Mouse (Mus musculus) limb, embryonic 14.5 days (tissue): ENCODE data around the gene Sept11. TPM values are rescaled to one million over a fixed set of nuclear protein-coding genes. Genes with fewer than 3 reads are reported as not detected.

Experiments
- ATAC-seq: fragments of 200-750 bp; cut with Nextera tagmentation; 2 replicates; pipeline ENCODE4 v1.8.0; 2017; ENCODE audit warnings: low read depth, moderate number of reproducible peaks, moderate TSS enrichment; ENCODE audit not compliant: low FRiP score
- DNase-seq: peaks from one replicate; pipeline ENCODE4 v3.0.0-alpha.2; 2015; ENCODE audit warnings: low spot score
- H3K27ac ChIP-seq: fragments of 300-500 bp; sonication (generic); replicated peaks from 2 replicates; pipeline ENCODE4 v1.5.1; 2014; ENCODE audit warnings: low read depth, mild to moderate bottlenecking, low read length, moderate library complexity, mixed read lengths
- H3K27me3 ChIP-seq: fragments of 300-500 bp; sonication (generic); 2 replicates; pipeline ENCODE4 v1.6.1; 2014; ENCODE audit warnings: low read length, mixed read lengths; ENCODE audit not compliant: control insufficient read depth, insufficient read depth
- H3K36me3 ChIP-seq: fragments of 300-500 bp; sonication (generic); 2 replicates; pipeline ENCODE4 v1.6.1; 2014; ENCODE audit warnings: mild to moderate bottlenecking, low read length, moderate library complexity, mixed read lengths; ENCODE audit not compliant: control insufficient read depth, insufficient read depth
- H3K4me1 ChIP-seq: fragments of 300-500 bp; sonication (generic); 2 replicates; pipeline ENCODE4 v1.6.1; 2014; ENCODE audit warnings: antibody characterized with exemption, low read length, mixed read lengths; ENCODE audit not compliant: control insufficient read depth, insufficient read depth
- H3K4me2 ChIP-seq: fragments of 300-500 bp; sonication (generic); replicated peaks from 2 replicates; pipeline ENCODE4 v1.6.1; 2014; ENCODE audit warnings: low read depth, mild to moderate bottlenecking, low read length, moderate library complexity; ENCODE audit not compliant: severe bottlenecking
- H3K4me3 ChIP-seq: fragments of 300-500 bp; sonication (generic); replicated peaks from 2 replicates; pipeline ENCODE4 v1.5.1; 2014; ENCODE audit warnings: low read length
- H3K9ac ChIP-seq: fragments of 300-500 bp; sonication (generic); 2 replicates; pipeline ENCODE4 v1.6.1; 2014; ENCODE audit warnings: mild to moderate bottlenecking, low read depth, low read length, moderate library complexity; ENCODE audit not compliant: severe bottlenecking
- H3K9me3 ChIP-seq: fragments of 300-500 bp; sonication (generic); 2 replicates; pipeline ENCODE4 v1.6.1; 2016; ENCODE audit warnings: low read length; ENCODE audit not compliant: control insufficient read depth
- POLR2A ChIP-seq: fragments of 200-500 bp; IDR thresholded peaks from 2 replicates; pipeline ENCODE4 v1.8.0; 2012; ENCODE audit warnings: inconsistent platforms, mild to moderate bottlenecking, moderate library complexity, borderline replicate concordance; ENCODE audit not compliant: insufficient read depth, insufficient read length; ENCODE audit errors: extremely low read depth
- WGBS: fragments of 180-500 bp; shearing (Covaris S2); extraction: QIAGEN DNeasy Blood & Tissue Kit; methylation state at CpG from one replicate; pipeline ENCODE4 v1.1.7; 2014; 5-methylcytosine and 5-hydroxymethylcytosine counted together
- polyA plus RNA-seq, 2 experiments: library from polyadenylated mRNA; depleted of rRNA in 1 of 2; stranded (reverse) in 1 of 2; unstranded in 1 of 2; fragments of >200 nt; fragmentation: Nextera tagmentation in 1 of 2; extraction: Ambion mirVana in 1 of 2; gene quantifications; 2 replicates each; pipeline versions ENCODE4 v1.2.1 to v1.2.3; 2012 to 2014

Gene Sept11
- polyA plus RNA-seq, 2 experiments = 141 to 197 TPM

DNA sequence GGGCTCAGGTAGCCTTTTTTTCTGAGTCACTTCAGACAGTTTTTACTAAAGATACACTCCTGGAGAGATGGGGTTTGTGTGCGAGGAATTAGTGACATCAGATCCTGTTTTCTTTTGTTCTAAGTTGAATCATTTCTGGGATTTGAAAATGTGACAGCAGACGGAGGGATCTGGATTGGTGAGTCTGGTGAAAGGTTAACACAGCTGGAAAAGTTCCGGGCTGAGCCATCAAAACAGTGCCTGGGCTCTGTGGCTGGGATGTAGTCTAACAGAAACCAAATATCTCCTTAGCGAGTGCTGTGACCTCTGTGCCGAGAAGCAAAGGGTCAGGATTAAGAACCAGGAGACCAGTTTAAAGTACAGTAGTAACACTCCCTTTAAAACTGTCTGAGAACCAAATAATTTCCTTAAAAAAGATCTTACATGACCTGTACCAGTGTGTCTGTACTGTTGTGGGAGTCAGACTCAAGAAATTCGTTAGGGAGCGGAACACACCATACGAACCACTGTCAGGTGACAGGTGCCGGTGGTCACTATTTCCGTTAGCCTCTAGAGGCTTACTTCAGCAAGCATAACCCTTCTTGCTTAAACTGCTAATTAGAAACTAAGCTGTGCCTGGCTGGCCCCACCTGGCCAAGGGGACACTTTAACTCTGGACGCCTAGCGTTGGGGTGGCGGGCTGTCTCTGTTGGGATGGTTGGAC, 4.1 kb downstream of the Sept11 start:
- Histone ChIP-seq H3K4me1 (peaks cover 54% of the 10 kb centered on the region), H3K27me3 (no peaks in the 10 kb centered on the region), H3K9me3 (no peaks in the 10 kb centered on the region), H3K4me2 (no peak overlapping the region), H3K4me3 (no peak overlapping the region), H3K27ac (no peak overlapping the region), H3K9ac (no peak overlapping the region), H3K36me3 (peaks cover 11% of the 10 kb centered on the region)
- ATAC-seq (no peak), DNase-seq (no peak)
- 54% methylated on average over 13 of the region's 13 CpGs for WGBS
- TF ChIP-seq POLR2A = no peak

DNA sequence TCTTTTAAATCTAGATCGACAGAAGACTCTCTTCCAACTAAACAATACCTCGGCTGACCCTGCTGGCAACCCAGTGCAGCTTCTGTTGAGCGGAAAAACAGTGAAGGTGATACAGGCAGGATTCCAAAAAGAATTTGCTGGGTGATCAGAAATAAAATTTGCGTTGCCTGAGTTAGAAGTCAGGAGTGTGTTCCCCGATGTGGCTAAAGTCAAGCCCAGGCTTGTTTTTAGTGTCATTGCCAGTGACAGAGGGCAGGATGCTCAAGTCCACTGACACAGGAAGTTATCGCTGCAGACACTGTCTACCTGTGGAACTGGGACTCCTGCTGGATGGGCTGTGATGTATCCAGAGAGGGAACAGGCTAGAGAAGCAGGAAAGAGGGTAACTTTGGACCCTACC, 5.0 kb downstream of the Sept11 start:
- H3K9me3 ChIP-seq = no peaks in the 10 kb centered on the region
- H3K4me2 ChIP-seq = no peak overlapping the region
- peaks cover 54% of the 10 kb centered on the region for H3K4me1 ChIP-seq
- TF ChIP-seq POLR2A = no peak
- 65% methylated on average over 6 of the region's 6 CpGs for WGBS
- no peaks in the 10 kb centered on the region for H3K27me3 ChIP-seq
- H3K9ac ChIP-seq = no peak overlapping the region
- H3K36me3 ChIP-seq = peaks cover 11% of the 10 kb centered on the region
- DNase-seq (no peak), ATAC-seq (no peak)
- H3K4me3 ChIP-seq = no peak overlapping the region
- no peak overlapping the region for H3K27ac ChIP-seq

DNA sequence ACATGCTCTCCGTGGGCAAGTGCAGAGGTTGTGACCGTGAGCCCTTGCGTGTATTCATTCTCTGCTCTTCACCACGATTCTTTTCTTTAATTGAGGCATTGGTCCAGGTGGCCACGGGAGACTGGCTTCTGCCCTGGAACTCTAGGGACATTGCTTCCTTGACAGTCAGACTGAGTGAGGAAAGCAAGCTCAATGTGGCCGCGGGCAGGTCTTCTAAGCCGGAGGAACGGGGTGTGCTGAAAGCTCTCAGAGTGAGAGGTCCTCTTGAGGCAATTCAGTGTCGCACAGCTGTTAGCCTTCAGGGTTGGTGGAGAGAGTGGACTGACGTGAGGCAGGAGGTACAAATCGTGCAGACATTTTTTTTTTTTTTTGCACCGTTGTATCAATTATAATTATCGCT, 5.6 kb downstream of the Sept11 start:
- H3K27me3 ChIP-seq = no peaks in the 10 kb centered on the region
- no peak for TF ChIP-seq POLR2A
- no peak overlapping the region for H3K27ac ChIP-seq
- no peak overlapping the region for H3K4me2 ChIP-seq
- H3K9me3 ChIP-seq = no peaks in the 10 kb centered on the region
- no peak overlapping the region for H3K9ac ChIP-seq
- DNase-seq (no peak), ATAC-seq (no peak)
- peaks cover 11% of the 10 kb centered on the region for H3K36me3 ChIP-seq
- H3K4me1 ChIP-seq = peaks cover 54% of the 10 kb centered on the region
- WGBS = 74% methylated on average over 14 of the region's 14 CpGs
- H3K4me3 ChIP-seq = no peak overlapping the region

DNA sequence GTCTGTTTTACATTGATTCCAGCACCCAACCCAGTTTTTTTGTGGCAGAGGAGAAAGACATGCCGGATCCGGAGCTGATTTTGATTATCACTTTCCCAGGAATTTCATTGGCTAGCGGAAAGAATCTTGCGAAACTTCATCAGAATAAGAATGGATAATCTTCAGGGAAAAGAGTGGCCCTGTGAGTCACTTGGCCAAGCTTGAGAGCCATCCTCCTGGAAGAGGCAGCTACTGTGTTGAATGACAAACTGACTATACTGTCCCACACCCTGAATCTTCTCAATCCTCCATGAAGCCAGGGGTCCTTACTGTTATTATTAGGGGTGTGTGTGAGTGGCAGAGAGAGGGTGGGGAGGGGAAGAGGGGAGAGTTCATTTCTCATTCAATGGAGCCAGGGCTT, 7.7 kb downstream of the Sept11 start:
- no peak overlapping the region for H3K4me3 ChIP-seq
- H3K9ac ChIP-seq = no peak overlapping the region
- H3K27ac ChIP-seq = no peak overlapping the region
- DNase-seq (no peak), ATAC-seq (no peak)
- no peaks in the 10 kb centered on the region for H3K9me3 ChIP-seq
- no peaks in the 10 kb centered on the region for H3K27me3 ChIP-seq
- WGBS = 59% methylated on average over 4 of the region's 4 CpGs
- TF ChIP-seq POLR2A = no peak
- no peak overlapping the region for H3K4me2 ChIP-seq
- peaks cover 43% of the 10 kb centered on the region for H3K4me1 ChIP-seq
- peaks cover 11% of the 10 kb centered on the region for H3K36me3 ChIP-seq

DNA sequence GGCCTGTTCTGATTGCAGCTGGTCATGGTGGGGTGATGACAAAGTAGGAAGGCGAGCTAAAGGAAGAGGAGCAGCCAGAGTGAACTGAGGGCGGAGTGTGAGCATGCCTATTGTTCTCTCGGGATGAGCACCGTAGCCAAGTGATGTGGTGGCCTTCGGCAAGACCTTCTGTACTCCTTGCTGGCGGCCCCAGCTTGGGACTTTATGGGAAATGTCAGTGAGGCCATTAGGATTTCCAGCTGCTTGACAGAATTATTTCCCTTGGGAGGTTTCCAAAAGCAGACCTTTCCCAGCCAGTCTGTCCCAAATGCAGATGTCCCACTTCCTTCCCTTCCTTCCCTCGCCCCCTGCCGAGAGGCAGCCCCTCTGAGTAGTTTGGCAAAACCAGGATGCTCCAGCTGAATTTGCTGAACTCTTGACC, 8.1 kb downstream of the Sept11 start:
- no peak overlapping the region for H3K9ac ChIP-seq
- WGBS = 37% methylated on average over 8 of the region's 8 CpGs
- peaks cover 41% of the 10 kb centered on the region for H3K4me1 ChIP-seq
- no peaks in the 10 kb centered on the region for H3K9me3 ChIP-seq
- H3K27me3 ChIP-seq = no peaks in the 10 kb centered on the region
- no peak for ATAC-seq
- H3K36me3 ChIP-seq = peaks cover 11% of the 10 kb centered on the region
- no peak for DNase-seq
- H3K27ac ChIP-seq = no peak overlapping the region
- no peak overlapping the region for H3K4me3 ChIP-seq
- H3K4me2 ChIP-seq = no peak overlapping the region
- TF ChIP-seq POLR2A = no peak
